Mouse (Mus musculus): ENCODE measurements around the gene Cys1. TPM values are rescaled to one million over a fixed set of nuclear protein-coding genes. Genes with fewer than 3 reads are reported as not detected.

Cys1 gene
- total RNA-seq (2023) = not detected

DNA sequence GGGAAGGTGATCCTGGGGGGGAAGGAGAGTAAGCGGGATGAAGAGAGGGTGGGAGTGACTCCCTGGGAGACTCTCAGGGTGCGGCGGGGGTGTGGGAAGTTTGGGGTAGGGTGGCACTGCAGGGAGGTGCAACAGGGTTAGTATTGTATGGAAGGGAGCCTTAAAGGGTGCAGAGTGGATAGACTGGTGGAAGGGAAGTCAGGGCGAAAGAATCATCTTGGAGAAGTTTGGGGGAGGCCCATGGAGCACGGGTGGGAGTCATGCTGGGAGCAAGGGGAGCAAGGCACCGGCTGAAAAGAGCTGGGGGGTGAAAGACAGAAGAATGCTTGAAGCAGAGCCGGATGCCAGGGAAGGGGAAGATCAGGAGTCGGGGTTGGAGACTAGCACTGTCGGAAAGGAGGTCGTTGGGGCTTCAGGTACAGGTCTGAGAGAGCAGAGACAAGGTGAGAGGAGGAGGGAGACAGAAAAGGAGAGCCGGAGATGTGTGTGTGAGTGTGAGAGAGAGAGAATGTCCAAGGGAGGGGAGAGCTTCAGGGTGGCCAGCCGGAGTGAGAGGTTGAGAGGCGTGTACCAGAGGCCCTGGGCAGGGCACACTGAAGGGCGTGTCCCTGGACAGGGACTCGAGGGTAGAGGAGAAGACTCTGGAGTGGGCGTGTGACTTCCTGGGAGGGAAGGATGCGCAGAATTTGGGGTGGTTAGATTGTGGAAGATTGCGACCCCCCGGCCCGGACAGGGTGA is at the start of gene Cys1:
Gene Cys1 (minus strand): TSS at position 528 of the 738 bp plus-strand sequence.

DNA sequence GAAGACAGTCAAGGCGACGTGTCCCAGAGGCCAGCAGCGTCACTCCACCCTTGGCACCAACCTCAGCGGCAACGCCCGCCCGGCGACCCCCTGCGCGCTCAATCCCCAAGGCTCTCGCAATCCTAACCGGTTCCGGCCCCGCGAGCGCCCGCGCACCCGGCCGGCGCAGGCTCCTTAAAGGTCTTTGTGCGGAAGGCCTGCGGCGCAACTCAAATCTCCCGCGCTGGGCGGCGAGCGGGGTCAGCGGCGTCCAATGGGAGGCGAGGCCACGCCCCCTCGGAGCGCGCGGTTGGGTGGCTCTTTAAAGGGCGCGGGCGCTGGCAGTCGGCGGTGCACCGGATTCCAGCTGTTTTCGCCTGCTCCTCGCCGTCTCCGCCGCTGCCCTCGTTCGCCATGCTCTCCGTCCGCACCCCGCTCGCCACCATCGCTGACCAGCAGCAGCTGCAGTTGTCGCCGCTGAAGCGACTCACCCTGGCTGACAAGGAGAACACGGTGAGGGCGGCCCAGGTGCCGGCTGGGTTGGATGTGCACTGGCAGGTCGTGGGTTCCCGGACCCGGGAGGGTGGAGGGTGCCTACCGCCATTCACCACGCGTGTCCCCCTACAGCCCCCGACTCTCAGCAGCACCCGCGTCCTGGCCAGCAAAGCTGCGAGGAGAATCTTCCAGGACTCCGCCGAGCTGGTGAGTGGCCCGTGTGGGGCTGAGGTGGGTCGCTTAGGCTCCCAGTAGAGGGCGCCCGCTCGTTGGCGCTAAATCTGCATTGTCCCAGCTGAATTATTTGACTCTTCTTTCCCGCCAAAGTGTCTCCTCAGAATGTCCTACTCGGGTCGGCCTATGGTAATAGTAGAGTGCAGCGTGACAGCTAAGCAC is 26.6 kb upstream of the Cys1 start, which contains the start of gene Rrm2:
Gene Rrm2 (plus strand): TSS at position 288 of the 870 bp plus-strand sequence.

DNA sequence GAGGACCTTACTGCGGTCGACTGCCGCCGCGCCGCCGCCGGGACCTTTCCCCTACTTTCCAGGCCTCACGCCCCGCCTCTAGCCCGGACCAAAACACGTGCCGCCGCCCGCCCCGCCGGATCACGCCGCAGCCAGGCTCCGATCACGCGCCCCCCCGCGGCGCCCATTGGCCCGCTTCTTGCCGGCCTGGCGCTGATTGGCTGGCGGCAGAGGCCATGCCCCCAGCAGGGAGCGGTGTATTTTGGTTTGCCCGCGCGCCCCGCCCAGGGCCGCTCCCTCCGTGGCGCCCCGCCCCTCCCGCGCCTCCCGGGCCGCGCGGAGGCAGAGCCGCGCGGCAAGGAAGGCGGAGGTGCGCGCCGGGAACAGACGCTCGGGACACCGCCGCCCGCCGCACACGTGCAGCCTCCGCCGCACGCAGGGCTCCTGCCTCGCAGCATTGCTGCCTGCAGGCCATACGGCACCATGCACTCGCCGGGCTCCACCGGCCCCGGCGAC is 30.5 kb downstream of the Cys1 start, which contains the start of gene Klf11:
Gene Klf11 (plus strand): TSS at position 212 of the 495 bp plus-strand sequence.

Other genes starting within 250 kb of the Cys1 start
- 10 to 100 TPM; 33.6 to 47.3 TPM for gene Taf1b, start 183.5 kb downstream of the Cys1 start, total RNA-seq (2023)
- gene Grhl1, start 109.5 kb downstream of the Cys1 start, total RNA-seq (2023) = 1 to 10 TPM; 1.3 to 1.7 TPM
- 10 to 100 TPM; 31.9 to 45.4 TPM for gene Klf11, start 30.5 kb downstream of the Cys1 start, total RNA-seq (2023)
- 1 to 10 TPM; 4.8 to 5.4 TPM for gene Rrm2, start 26.4 kb upstream of the Cys1 start, total RNA-seq (2023)
- gene Mboat2, start 149.1 kb upstream of the Cys1 start, total RNA-seq (2023) = not detected

Measured in B cell, adult 67 days (primary cell).